Mouse (Mus musculus) WW6 (cell line): ENCODE results near the gene Ccm2.
"Not testable (repeated sequence)": the region's sequence is repeated elsewhere in the genome, so short reads cannot be mapped to it uniquely, and the experiment has no call there.

Experiments
- DNase-seq: peaks from one replicate; pipeline ENCODE4 v3.0.0-alpha.2; 2013; ENCODE audit warnings: low read depth, low spot score

Ccm2 gene

GRCm38 (mm10) chr11:6546205-6547013 is at the start of gene Ccm2:
TSS of gene Ccm2 (plus strand) at chr11:6546887.
- DNase-seq, result peak; percentile 95

DNA sequence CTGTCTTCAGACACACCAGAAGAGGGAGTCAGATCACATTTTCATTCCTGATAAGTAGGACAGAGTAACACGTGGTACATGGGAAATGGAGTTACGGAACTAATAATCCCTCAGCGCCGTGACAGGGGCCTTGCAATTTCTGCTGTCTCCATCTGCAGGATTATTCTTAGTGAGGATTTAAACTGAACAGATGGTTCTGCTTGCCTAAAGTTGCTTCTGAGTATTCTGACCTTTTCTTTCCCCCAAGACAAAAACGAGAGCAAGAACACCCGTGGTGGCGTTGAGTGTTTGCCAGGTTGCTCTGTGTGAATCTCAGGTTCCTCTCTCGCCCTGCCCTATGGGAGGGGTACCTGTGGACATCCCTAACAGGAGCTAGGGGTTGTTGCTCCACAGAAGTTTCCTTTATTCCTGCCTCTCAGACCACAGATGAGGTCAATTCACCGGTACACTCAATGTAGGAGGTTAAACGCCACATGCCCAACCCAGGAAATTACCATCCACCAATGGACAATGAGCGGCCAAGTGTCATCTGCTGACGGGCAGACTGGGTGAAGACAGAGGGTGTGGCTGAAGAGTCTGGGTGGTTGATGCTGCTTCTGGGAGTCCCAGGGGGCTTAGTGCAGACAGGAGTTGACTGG is 49.3 kb upstream of the Ccm2 start:
- DNase-seq, result peak; percentile 67

DNA sequence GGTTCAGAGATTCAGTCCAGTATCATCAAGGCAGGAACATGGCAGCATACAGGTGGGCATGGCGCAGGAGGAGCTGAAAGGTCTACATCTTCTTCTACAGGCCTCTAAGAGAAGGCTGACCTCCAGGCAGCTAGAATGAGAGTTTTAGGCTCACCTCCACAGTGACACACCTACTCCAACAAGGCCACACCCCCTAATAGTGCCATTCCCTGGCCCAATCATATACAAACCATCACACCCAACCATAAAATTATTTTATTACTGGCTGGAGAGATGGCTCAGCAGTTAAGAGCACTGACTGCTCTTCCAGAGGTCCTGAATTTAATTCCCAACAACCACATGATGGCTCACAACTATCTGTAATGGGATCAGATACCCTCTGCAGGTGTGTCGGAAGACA is 44.2 kb upstream of the Ccm2 start:
- DNase-seq, result no peak

GRCm38 (mm10) chr11:6504226-6504625 is 42.5 kb upstream of the Ccm2 start:
- DNase-seq, result no peak

GRCm38 (mm10) chr11:6504689-6505088 is 42.0 kb upstream of the Ccm2 start:
- DNase-seq, result no peak

DNA sequence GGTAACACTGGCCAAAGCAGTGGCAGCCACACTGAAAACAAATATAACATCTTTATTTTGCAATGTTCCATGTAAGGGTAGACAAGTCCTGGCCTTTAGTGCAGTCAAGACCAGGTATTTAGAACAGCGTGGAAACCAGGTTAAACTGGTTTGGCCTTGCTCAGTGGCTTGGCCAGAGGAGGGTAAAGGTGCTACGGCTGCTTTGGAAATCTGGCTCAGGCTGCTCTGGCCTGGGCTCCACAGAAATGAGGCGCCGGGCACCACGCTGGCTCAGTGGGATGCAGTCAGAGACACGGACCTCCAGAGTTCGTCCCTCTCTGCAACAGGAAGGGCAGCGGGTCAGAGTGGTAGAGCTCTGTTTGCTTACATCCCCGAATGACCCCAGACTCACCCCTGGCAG is 40.2 kb upstream of the Ccm2 start:
- no peak for DNase-seq

DNA sequence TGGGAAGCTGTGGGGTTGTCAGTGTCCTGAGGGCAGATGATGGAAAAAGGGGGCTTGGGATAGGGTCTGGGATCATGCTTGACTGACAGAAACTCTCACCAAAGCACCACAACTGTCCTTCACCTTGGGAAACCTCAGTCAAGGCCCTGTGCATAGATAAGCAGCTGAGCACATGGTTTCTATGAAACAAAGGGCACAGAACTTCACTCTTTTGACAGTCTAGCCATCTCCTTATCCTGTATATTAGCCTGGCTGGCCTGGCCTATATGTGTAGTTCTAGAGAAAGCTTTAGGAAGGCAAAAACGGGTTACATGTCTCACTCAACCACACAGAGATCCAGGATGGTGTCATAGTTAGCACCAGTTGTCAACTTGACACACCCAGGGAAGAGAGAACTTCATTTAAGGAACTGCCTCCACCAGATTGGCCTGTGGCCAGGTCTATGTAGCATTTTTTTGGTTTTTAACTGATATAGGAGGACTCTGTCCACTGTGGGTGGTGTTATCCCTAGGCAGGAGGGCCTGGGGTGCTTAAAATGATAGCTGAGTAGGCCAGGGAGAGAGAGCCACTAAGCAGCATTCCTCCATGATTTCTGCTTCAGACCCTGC is 38.3 kb upstream of the Ccm2 start:
- no peak for DNase-seq

GRCm38 (mm10) chr11:6514837-6515236 is 31.9 kb upstream of the Ccm2 start:
- no peak for DNase-seq

DNA sequence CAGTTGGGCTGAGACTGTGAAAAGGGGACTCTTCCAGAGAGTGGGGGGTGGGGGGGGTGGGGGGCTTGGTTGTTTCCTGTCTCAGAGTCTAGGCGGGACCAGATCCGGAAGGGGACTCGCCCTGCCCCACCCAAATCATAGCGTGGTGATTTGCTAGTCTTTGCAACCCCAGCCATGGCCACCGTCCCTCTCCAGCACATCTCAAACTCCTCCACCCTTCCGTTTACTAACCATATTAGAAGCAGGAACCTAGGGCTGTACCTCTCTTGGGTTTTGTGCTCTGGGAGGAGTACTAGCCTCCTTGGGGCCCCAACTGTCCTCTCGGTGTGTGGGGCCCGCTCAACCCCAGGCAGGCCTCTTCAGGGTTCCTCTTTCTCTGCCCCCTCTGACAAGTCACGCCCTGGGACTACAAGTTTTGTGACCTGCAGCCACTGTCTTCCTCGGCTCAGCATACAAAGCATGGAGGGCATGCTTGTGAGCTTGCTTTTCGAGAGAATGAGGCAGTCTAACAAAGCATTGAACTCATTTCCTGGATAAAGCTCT is 27.1 kb upstream of the Ccm2 start:
- DNase-seq, result no peak

GRCm38 (mm10) chr11:6520507-6521173 is 26.0 kb upstream of the Ccm2 start, which contains the start of gene Myo1g:
TSS of gene Myo1g (minus strand) at chr11:6520965.
- DNase-seq, result no peak

- DNase-seq, result no peak
These were observed 23.7 kb upstream of the Ccm2 start for GRCm38 (mm10) chr11:6522782-6523525.

GRCm38 (mm10) chr11:6523662-6524088 is 23.0 kb upstream of the Ccm2 start:
- DNase-seq, result no peak

GRCm38 (mm10) chr11:6524165-6524879 is 22.4 kb upstream of the Ccm2 start:
- no peak for DNase-seq

GRCm38 (mm10) chr11:6524880-6525238 is 21.8 kb upstream of the Ccm2 start:
- no peak for DNase-seq

GRCm38 (mm10) chr11:6525241-6525640 is 21.4 kb upstream of the Ccm2 start:
- DNase-seq, result no peak

- DNase-seq, result not testable (repeated sequence)
These were observed 20.0 kb upstream of the Ccm2 start for GRCm38 (mm10) chr11:6526526-6527255.

GRCm38 (mm10) chr11:6527256-6528185 is 19.2 kb upstream of the Ccm2 start:
- DNase-seq, result no peak

DNA sequence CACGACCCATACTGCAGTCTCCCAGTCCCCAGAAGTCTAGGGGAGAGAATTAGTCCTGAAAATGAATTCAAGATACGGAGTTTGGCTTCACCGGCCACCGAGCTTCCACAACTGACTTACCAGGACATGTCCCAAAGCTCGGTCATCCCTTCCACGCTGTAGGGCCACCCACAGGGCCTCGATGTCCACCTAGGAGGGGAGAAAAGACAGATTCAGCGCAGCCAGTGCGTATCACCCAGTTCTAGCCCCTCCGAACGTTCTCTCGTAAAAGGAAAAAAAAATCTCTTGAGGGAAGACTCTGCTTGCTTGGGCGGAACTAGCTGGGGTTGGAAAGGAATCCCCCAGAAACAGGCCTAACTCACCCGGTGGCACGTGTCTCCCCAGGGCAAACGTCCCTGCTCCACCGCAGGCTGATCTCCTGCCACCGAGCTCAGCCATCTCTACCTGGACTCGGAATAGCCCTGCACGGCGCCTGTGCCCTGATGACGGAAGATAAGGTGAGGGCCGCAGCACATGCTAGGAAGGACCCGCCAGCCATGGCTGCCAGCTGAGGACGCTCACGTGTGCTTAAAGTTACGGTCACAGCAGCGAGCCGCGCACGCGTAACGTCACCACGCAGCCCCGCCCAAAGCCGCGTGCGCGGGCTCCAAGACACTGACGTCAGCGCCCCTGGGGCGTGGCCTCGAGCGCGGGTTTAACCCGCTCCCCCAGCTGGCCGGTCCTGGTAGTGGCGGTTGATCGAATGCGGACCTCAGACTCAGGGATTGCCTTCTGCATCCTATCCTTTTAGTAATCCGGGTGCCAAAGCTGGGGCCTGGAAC is 18.3 kb upstream of the Ccm2 start:
- peak; percentile 99 for DNase-seq
